Mouse (Mus musculus): ENCODE results near the gene Myo1a.

The Myo1a gene

GRCm38 (mm10) chr10:127728437-127728836 is 23.5 kb downstream of the Myo1a start:
- no peak for DNase-seq (ENCODE audit: low spot score)

GRCm38 (mm10) chr10:127730285-127730932 is 25.4 kb downstream of the Myo1a start:
- no peak for DNase-seq (ENCODE audit: low spot score)

- no peak for DNase-seq (ENCODE audit: low spot score)
These were observed 26.0 kb downstream of the Myo1a start for GRCm38 (mm10) chr10:127730933-127731310.

GRCm38 (mm10) chr10:127731397-127731796 is 26.4 kb downstream of the Myo1a start:
- DNase-seq (ENCODE audit: low spot score): no peak

GRCm38 (mm10) chr10:127734434-127734833 is 29.5 kb downstream of the Myo1a start:
- DNase-seq (ENCODE audit: low spot score): no peak

- no peak for DNase-seq (ENCODE audit: low spot score)
These were observed 31.3 kb downstream of the Myo1a start for GRCm38 (mm10) chr10:127736266-127736665.

GRCm38 (mm10) chr10:127736916-127737315 is 31.9 kb downstream of the Myo1a start:
- DNase-seq (ENCODE audit: low spot score): no peak

GRCm38 (mm10) chr10:127737552-127737951 is 32.6 kb downstream of the Myo1a start:
- no peak for DNase-seq (ENCODE audit: low spot score)

- DNase-seq (ENCODE audit: low spot score): no peak
These were observed 33.3 kb downstream of the Myo1a start for GRCm38 (mm10) chr10:127738151-127738882.

GRCm38 (mm10) chr10:127739083-127739660 is 34.2 kb downstream of the Myo1a start, which contains the start of gene Zbtb39:
TSS of gene Zbtb39 (plus strand) at chr10:127739538.
- DNase-seq (ENCODE audit: low spot score): peak; percentile 77

GRCm38 (mm10) chr10:127739661-127740161 is 34.7 kb downstream of the Myo1a start:
- no peak for DNase-seq (ENCODE audit: low spot score)

GRCm38 (mm10) chr10:127744661-127745060 is 39.7 kb downstream of the Myo1a start:
- DNase-seq (ENCODE audit: low spot score): no peak

GRCm38 (mm10) chr10:127745886-127746285 is 40.9 kb downstream of the Myo1a start:
- DNase-seq (ENCODE audit: low spot score): no peak

GRCm38 (mm10) chr10:127747254-127747653 is 42.3 kb downstream of the Myo1a start:
- DNase-seq (ENCODE audit: low spot score): no peak

GRCm38 (mm10) chr10:127748847-127749612 is 44.1 kb downstream of the Myo1a start:
- DNase-seq (ENCODE audit: low spot score): no peak

- no peak for DNase-seq (ENCODE audit: low spot score)
These were observed 45.3 kb downstream of the Myo1a start for GRCm38 (mm10) chr10:127750136-127750777.

- no peak for DNase-seq (ENCODE audit: low spot score)
These were observed 46.6 kb downstream of the Myo1a start, which contains the start of gene Gpr182 for GRCm38 (mm10) chr10:127751548-127751947. TSS of gene Gpr182 (minus strand) at chr10:127751732.

GRCm38 (mm10) chr10:127754566-127755166 is 49.7 kb downstream of the Myo1a start:
- no peak for DNase-seq (ENCODE audit: low spot score)

- no peak for DNase-seq (ENCODE audit: low spot score)
These were observed 50.3 kb downstream of the Myo1a start for GRCm38 (mm10) chr10:127755246-127755645.

GRCm38 (mm10) chr10:127755770-127756468 is 50.9 kb downstream of the Myo1a start:
- DNase-seq (ENCODE audit: low spot score): no peak
